Mouse (Mus musculus) brown adipose tissue, adult 24 weeks (tissue): ENCODE measurements around the gene Prrc2a. TPM values are rescaled to one million over a fixed set of nuclear protein-coding genes. Genes with fewer than 3 reads are reported as not detected.

Experiments used
- H3K27ac ChIP-seq: fragments of 200-500 bp; replicated peaks from 2 replicates; pipeline ENCODE4 v1.5.1; 2012; ENCODE audit warnings: low read depth, mild to moderate bottlenecking, low read length
- H3K4me1 ChIP-seq: fragments of 200-500 bp; 2 replicates; pipeline ENCODE4 v1.6.1; 2012; ENCODE audit warnings: low read length, mixed read lengths; ENCODE audit not compliant: control insufficient read depth, insufficient read depth, insufficient read length
- H3K4me3 ChIP-seq: fragments of 200-500 bp; 2 replicates; pipeline ENCODE4 v1.5.1; 2012; ENCODE audit warnings: low read depth, mild to moderate bottlenecking, low read length, moderate library complexity; ENCODE audit not compliant: insufficient read depth
- polyA plus RNA-seq: library from polyadenylated mRNA; stranded (reverse); fragments of >200 nt; gene quantifications from 2 replicates; pipeline ENCODE4 v1.2.4, GENCODE M21; 2012; ENCODE audit not compliant: missing spikeins, insufficient read depth, insufficient read length

Prrc2a gene
- polyA plus RNA-seq, result 42.9 and 81.7 TPM in 2 replicates

DNA sequence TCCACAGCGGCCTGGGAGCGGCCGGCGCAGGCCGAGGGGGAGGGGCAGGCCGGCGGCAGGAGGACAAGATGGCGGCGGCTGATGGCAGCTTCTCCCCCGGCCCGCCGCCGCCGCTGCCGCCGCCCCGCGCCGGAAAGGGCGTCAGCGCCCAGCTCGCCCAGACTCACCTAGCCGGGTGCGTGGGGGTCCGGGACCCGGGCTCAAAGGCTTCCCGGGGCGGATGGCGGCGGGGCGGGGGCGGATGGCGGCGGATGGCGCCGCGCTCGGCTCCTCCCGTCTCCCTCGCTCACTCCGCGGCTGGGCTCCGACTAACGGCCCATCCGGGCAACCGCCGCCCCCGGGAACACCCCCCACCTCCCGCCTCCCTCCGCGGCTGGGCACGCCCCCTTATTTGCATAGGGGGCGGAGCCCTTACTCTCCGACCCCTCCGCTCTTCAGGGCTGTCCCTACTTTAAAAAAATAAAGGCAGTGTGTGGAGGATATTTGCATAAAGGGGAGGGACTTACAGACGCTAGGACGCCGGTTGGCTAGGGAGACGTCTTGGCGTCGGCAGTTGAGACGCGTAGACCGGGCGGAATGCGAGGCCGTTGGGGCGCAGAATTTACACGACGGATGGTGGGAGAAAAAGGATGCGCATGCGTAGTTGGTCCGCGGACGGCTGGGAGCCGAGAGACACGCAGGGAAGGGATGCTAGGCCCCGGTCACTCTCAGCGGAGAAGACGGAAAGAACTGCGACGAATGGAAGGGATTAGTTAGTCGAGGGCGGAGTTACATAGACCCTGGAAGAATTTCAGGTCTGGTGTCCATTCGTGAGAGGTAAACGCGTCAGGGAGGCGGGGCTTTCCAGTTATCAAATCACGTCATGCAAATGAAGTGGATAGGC, at the start of gene Prrc2a:
Gene Prrc2a, minus strand, starts transcription at position 330 of the 883 bp plus-strand sequence.
- Histone ChIP-seq H3K4me1 (peaks cover 13% of the 10 kb centered on the region), H3K27ac (peak within 1 kb of the TSS; percentile 99), H3K4me3 (peak within 1 kb of the TSS; percentile 95)

DNA sequence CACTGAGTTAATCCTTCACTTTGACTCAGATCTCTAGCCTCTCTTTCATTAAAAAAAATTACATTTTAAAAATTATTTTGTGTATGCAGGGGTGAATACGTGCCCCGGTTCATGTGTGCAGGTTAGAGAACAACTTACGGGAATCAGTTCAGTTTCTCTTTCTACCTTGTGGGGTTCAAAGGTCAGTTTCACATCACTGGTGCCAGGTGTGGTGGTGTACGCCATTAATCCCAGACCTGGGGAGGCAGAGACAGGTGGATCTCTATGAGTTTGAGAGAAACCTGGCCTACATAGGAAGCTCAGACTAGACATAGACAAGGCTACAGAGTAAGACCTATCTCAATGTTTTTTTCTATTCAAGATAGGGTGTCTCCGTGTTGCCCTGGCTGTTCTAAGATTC, 48.4 kb upstream of the Prrc2a start:
- Histone ChIP-seq H3K4me1 (peaks cover 8% of the 10 kb centered on the region; the same call in 1 of the 2 replicates), H3K4me3 (no peak overlapping the region), H3K27ac (no peak overlapping the region)

GRCm38 (mm10) chr17:35210593-35210992, 45.9 kb upstream of the Prrc2a start:
- peak overlapping the region; percentile 46; the same call in 1 of the 2 replicates for H3K27ac ChIP-seq
- no peak overlapping the region for H3K4me3 ChIP-seq
- 0 out of 2 replicates have a peak, but pooled peaks cover 3% of the 10 kb centered on the region for H3K4me1 ChIP-seq

DNA sequence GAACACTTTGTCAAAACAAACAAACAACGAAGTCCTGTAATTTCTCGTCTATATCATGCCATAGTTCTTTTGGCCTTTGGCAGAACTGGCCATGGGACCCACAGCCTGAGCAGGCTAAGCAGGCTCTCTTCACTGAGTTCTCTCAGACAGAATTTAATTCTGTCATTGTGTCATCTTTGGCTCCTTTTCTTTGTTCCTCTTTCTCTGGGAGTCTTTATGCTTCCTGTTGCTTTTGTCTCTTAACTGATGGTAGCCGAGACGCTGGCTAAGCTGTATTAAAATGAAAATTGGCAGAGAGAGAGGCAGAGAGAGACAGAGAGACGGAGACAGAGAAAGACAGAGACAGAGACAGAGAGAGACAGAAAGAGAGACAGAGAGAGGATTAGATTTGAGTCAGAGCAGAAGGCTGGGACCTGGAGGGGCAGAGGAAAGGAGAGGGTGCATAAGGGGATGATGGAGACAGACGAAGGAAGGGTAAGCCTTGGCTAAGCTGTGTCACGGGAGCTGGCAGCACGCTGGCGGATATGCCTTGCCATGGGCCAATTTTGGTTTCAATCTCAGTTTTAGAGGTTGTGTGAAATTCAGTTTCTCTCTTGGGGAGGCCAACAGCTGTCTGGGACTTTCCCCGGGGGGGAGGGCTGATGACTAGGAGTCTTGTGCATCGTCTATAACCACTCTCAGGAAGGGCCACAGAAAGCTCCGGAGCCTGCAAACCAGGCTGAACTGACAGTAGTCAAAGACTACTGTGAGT, 45.3 kb upstream of the Prrc2a start:
- Histone ChIP-seq H3K4me3 (no peak overlapping the region), H3K27ac (peak overlapping the region; percentile 46)

DNA sequence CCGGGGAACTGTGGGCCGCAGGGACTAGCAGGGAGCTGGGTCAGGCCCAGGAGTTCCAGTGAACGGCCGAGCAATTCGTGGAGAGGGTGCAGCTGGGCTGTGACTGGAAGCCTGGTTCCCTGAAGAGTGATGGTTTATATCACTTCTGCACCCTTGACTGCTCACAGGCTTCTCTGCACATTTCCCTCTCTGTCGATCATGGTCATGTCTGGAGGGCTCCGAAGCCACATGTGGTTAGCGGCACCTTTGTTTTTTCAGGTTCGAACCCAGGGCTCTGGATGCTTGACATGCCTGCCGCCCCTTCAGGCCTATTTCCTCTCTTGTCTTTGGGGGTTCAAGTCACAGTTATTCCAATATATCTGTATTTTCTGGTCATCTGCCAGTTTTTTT, 40.7 kb upstream of the Prrc2a start:
- peaks cover 6% of the 10 kb centered on the region; the same call in 1 of the 2 replicates for H3K4me1 ChIP-seq
- no peak overlapping the region for H3K4me3 ChIP-seq
- H3K27ac ChIP-seq, result no peak overlapping the region

More for the DNA sequence above, 45.3 kb upstream of the Prrc2a start:
- 0 out of 2 replicates have a peak, but pooled peaks cover 3% of the 10 kb centered on the region for H3K4me1 ChIP-seq

- no peak within 1 kb of the TSS for H3K27ac ChIP-seq
- peaks cover 3% of the 10 kb centered on the region for H3K4me1 ChIP-seq
- no peak within 1 kb of the TSS for H3K4me3 ChIP-seq
These were observed 40.0 kb upstream of the Prrc2a start, which contains the start of gene Lta for GRCm38 (mm10) chr17:35204494-35205379. TSS of gene Lta (minus strand) at chr17:35205351.

DNA sequence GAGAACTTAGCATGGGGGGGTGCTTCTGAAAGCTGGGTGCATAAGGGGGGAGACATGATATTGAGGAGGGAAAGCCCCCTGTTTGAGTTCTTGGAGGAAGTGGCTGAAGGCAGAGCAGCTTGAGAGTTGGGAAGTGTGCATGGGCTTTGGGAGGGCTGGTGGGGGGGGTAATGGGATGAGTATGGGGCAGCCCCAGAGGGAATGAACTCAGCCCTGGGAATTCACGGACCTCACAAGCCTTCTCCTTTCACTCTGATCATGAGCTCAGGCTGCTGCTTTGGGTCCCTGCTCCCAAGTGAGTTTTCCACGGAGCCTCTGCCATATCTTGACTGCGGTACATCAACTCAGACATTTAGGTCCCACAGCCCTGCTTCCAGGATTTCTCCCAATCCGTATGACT, 37.7 kb upstream of the Prrc2a start:
- H3K4me1 ChIP-seq, result peaks cover 6% of the 10 kb centered on the region
- H3K27ac ChIP-seq, result 0 out of 2 replicates have a peak overlapping the region, but pooled peaks have one; percentile 46
- no peak overlapping the region for H3K4me3 ChIP-seq

DNA sequence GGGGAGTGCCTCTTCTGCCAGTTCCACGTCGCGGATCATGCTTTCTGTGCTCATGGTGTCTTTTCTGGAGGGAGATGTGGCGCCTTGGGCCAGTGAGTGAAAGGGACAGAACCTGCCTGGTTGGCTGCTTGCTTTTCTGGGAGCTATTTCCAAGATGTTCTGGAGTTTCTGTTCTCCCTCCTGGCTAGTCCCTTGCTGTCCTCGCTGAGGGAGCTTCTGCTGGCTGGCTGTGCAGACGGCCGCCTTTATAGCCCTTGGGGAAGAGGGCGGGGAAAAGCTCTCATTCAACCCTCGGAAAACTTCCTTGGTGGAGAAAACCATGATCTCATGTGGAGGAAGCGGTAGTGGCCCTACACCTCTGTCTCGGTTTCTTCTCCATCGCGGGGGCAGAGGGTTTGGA, 37.1 kb upstream of the Prrc2a start, which contains the start of gene Tnf:
Gene Tnf, minus strand, starts transcription at position 221 of the 400 bp plus-strand sequence.
- Histone ChIP-seq H3K27ac (peak within 1 kb of the TSS; percentile 76), H3K4me3 (peak within 1 kb of the TSS; percentile 61), H3K4me1 (peaks cover 6% of the 10 kb centered on the region)

DNA sequence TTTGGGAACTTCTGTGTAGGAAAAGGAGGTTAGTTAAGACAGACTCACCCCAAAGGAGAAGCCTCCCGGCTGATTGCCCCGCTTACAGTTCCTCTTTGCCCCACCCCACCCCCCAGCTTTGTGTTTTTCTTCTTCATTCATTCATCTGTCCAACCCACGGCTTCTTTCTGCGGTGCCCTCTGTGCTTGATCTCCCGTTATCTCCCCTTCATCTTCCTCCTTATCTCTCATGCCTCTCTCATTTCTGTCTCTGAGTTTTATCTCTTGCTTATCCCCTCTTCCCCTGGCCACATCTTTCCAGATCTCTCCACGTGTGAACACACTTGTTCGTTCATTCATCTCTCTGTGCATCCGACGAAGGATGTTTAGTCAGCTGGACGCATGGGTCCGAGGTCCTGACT, 36.4 kb upstream of the Prrc2a start:
- H3K27ac ChIP-seq, result peak overlapping the region; percentile 76
- peaks cover 6% of the 10 kb centered on the region for H3K4me1 ChIP-seq
- H3K4me3 ChIP-seq, result peak overlapping the region; percentile 61

GRCm38 (mm10) chr17:35200398-35200797, 35.7 kb upstream of the Prrc2a start:
- Histone ChIP-seq H3K4me1 (peaks cover 6% of the 10 kb centered on the region), H3K4me3 (peak overlapping the region; percentile 61), H3K27ac (peak overlapping the region; percentile 64)

GRCm38 (mm10) chr17:35198946-35199345, 34.2 kb upstream of the Prrc2a start:
- Histone ChIP-seq H3K4me3 (no peak overlapping the region), H3K4me1 (peaks cover 6% of the 10 kb centered on the region), H3K27ac (peak overlapping the region; percentile 48; the same call in 1 of the 2 replicates)

GRCm38 (mm10) chr17:35198029-35198428, 33.3 kb upstream of the Prrc2a start:
- Histone ChIP-seq H3K27ac (no peak overlapping the region), H3K4me1 (peaks cover 6% of the 10 kb centered on the region), H3K4me3 (no peak overlapping the region)

GRCm38 (mm10) chr17:35197126-35197525, 32.4 kb upstream of the Prrc2a start:
- no peak overlapping the region for H3K27ac ChIP-seq
- no peak overlapping the region for H3K4me3 ChIP-seq
- H3K4me1 ChIP-seq, result peaks cover 6% of the 10 kb centered on the region

DNA sequence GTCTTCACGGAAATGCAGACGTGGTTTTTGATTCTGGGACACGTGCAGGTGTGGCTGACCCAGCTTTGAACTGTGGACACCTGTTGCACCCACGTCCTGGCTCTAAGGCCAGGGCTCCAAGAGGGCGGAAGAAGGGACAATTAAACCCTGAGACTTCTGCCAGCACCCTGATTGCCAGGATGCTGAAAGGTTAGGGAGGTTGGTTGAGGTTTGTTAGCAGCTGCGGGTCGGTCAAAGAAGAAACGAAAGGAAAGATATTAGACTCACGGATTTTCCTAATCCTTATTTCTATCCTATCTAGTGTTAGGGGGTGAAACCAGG, 31.6 kb upstream of the Prrc2a start:
- Histone ChIP-seq H3K4me1 (peaks cover 6% of the 10 kb centered on the region), H3K27ac (no peak overlapping the region), H3K4me3 (peak overlapping the region; percentile 76)
